Mouse (Mus musculus): ENCODE results near the gene Nms. TPM values are rescaled to one million over a fixed set of nuclear protein-coding genes. Genes with fewer than 3 reads are reported as not detected.

Gene Nms
- not detected for total RNA-seq (2021)
- long read RNA-seq, experiment 1: 0 reads
- long read RNA-seq, experiment 2: 0 reads

DNA sequence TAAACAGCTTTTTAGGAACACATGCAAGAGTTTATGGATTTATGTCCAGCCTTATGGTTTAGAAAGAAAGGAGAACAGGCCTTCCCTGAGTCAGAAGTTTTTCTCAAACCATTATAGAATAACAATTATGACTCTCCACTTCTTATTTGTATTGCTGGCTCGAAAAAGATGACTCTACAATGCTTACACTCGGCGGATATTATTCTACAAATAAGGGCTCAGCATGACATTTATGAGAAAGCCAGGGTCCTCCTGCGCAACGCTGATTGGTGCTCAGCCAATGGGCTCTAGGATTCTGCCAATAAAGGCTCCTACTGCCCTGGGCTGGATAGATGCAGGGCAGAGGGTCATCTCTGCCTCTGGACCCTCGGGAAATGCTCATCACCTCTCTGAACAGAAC is at the start of gene Nms:
TSS of gene Nms (plus strand) at position 301 of the 400 bp plus-strand sequence.
- intact Hi-C loops (cut with DNase I; ENCODE audit: low total_unique reads): no loop called here

DNA sequence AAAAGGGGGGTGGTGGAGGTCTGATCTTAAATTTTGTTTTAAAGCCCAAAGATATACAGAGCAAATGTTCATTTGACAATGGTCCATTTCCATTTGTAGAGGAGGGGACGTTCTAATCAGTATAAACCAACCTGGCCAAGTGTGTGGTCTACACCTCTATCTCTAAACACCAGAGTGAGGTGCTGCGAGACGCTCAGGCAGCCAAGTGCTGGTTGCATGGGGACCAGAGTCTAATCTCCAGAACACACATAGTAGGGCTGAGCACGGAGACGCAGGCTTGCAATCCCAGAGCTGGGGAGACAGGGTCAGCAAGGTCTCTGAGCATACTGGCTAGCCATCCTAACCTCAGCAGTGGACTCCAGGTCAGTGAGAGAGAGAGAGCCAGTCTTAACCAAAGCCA is 47.5 kb upstream of the Nms start:
- no peak for DNase-seq
- intact Hi-C loops (cut with DNase I; ENCODE audit: low total_unique reads): no loop called here

More for the DNA sequence above, at the start of gene Nms:
- DNase-seq: no peak

DNA sequence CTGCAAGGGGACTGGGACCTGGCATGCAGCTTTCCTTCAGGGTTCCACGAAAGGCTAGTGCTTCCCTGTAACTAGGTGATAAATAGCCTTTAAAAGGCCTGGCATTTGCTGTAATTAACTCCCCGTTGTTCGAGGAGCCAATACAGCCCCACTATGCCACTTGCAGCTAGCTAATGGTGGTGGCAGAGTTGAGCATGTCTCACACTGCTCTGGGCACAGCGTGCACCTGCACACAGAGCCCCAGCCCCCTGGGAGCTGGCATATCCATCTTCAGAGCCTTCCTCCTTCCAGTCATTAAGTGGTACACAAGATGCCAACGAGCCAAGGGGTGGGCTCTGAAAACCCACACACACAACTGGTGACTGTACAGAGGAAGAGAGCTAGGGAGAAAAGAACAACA is 45.9 kb upstream of the Nms start:
- intact Hi-C loops (cut with DNase I; ENCODE audit: low total_unique reads): no loop called here
- no peak for DNase-seq

DNA sequence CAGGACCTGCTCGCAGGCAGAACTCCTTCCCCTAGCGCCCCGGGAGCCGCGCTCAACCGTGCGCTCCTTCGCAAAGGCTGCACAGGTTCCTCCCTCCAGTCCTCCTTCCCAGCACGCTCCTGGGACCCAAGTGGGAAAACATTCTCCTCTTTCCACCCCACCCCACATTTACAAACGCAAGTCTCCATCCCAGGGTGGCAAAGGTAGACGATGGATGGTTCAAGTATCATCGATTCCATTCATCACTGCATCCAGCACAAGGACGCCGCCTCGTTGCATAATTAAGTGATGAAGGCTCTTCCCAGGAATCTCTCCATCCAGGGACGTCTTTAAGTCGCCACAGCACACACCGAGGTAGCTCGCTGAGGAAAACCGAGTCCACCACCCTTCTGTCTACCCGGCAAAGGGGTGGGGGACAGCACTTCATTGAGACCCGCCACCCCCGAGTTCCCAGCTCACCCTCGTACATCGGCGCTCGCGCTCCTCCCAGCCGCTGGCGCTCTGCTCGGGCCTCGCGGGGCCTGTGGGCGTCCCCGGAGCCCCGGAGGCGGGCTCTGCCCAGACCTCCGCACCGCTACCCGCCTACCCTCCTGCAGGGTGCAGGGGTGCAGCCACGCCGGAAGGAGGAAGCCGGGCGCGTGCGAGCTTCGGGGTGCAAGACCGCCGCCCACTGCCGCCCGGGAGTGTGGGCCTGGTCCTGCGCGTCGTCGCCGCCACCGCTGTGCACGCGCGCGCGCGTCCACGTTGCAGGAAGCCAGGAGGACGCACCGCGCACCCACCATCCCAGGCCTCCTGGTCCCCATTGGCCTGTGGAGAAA is 41.3 kb upstream of the Nms start, which contains the start of gene Chst10:
TSS of gene Chst10 (minus strand) at position 731 of the 818 bp plus-strand sequence.
- intact Hi-C loops (cut with DNase I; ENCODE audit: low total_unique reads): no loop called here
- peak; percentile 61 for DNase-seq

DNA sequence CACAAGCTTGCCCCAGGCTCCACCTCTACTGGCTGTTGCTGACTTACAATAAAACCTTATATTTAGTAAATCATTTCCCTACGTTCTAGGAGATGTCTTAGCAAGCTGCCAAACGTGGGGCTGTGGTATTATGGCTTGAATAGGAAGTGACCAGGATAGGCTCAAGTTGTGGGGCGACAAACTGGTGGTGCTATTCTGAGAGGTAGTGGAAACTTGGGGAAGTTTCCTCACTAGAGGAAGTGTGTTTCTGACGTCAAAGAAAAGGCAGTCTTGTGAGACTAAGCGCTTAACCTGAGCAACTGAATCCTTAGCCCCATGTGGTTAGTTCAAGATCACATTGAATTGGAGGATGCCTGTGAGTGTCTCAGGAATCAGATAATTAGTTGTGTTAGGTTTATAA is 36.4 kb upstream of the Nms start:
- intact Hi-C loops (cut with DNase I; ENCODE audit: low total_unique reads): no loop called here
- DNase-seq: no peak

DNA sequence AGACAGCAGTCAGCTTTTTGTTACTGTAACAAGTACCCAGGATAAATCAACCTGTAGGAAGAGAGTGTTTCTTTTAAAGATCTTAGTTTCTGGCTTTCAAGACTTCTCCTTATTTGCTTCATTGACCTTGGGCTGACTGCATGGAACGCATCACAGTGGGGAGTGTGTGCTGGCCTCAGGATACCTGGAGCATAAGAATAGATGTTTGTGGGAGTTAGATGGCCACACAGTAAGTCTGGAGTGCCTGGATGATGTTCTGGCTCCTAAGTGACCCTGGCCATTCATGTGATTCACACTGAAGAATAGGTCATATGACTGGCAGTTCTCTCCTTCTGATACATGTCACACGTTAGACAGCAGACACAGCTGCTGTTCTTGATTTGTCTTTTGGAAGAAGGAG is 35.0 kb upstream of the Nms start:
- intact Hi-C loops (cut with DNase I; ENCODE audit: low total_unique reads): no loop called here

DNA sequence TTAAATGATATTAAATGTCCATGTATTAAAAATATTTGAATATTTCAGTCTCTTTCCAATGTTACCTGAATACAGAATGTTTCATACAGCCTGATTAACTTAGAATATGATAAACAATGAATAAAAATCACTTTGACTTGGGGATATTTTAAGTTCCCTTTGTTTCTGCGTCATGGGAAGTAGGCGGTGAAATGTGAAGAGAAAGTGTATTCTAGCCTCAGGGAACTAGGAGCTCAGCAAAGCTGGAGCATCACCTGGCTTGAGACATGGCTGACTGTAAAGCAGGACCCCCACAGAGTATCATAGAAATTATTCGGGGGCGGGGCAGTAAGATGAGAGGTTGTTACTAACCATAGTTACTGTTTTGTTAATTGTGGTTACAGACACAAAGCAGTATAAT is 10.0 kb upstream of the Nms start:
- intact Hi-C loops (cut with DNase I; ENCODE audit: low total_unique reads): no loop called here
- DNase-seq: no peak

More for the DNA sequence above, 35.0 kb upstream of the Nms start:
- DNase-seq: no peak

DNA sequence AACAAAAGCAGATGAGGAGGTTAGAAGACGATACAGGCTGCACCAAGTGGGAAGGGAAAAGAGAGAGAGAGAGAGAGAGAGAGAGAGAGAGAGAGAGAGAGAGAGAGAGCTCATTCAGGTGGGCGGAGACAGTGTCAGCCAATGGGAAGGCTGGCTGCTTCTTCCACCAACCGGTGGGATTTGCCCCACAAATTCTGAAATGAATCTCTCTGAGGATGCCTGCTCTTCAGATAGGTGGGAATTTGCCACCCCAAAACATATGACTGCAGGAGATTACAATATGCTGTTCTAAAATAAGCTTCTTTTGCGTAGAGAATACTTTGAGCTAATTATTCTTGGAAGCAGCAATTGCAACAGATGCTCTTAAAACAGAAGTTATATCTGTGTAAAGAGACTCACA is 9.5 kb upstream of the Nms start:
- intact Hi-C loops (cut with DNase I; ENCODE audit: low total_unique reads): no loop called here
- DNase-seq: no peak

DNA sequence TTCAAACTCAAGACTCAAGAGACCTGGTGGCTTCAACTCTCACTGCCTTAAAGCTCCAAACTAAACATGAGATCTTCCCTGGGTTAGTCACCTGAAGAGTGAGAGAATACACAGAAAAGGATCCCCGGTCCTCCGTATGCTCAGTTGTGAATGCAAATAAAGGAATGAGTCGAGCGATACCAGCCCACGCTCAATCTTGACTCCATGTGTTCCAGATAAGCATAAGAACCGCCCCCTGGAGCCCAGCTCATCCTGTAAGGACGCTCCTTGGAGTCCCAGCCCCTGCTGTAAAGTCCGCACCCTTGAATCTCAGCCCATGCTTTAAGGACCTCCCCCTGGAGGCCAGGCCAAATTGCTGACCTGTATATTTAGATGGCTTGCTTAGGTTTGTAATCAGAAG is 8.2 kb upstream of the Nms start:
- DNase-seq: no peak
- intact Hi-C loops (cut with DNase I; ENCODE audit: low total_unique reads): no loop called here

DNA sequence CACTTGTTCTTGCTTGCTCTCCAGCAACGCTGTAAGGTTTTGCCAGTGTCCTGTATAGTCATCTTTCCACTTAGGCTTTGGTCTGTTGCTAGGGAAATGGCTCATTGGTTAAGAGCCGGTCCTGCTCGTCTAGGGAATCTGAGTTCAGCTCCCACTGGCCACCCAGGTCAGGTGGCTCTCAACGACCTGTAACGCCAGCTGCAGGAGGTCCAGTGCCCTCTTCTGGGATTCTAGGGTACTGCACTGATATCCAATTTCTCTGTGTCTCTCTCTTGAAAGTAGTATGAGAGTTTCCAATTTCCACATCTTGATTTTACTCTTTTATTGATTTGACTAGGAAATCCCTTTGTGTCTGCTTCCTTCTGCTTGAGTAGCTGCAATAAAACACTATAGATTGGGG is 4.3 kb upstream of the Nms start:
- intact Hi-C loops (cut with DNase I; ENCODE audit: low total_unique reads): no loop called here
- DNase-seq: no peak

DNA sequence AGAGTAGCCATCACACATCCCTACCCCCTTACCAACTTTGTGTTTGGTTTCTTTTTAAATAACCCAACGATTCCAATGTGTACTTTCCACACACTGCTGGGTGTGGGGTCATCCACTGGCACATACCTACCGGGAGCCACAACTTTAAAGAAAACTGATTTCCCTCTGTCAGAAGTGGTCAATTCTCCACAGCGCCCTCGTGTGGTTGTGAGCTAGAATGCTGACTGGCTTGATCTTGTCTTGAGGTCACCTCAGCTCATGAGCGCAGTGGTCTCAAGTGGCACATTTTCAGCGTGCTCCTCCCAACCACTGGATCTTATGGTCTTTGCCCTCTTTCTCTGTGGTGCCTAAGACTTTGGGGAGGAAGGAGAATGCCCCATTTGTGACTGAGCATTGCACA is 2.2 kb upstream of the Nms start:
- no peak for DNase-seq
- intact Hi-C loops (cut with DNase I; ENCODE audit: low total_unique reads): no loop called here

DNA sequence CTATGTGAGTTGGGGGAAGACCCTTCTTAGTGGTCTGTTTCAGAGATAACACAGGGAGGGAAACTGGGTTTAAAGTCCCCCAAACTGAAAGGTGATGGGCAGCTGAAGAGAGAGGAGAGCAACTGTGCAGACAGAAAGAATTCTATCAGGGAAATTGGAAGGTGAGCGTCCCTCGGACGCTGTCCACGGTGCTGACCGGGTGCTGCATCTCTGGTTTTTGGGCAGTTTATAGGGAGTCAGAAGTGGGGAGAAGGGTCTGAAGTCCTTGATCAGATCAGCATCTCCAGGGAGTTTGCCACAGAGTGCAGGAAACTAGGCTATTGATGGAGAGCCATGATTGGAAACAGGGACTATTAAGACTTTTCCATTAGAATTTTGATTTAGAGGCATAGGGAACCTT is 659 bp downstream of the Nms start:
- intact Hi-C loops (cut with DNase I; ENCODE audit: low total_unique reads): no loop called here
- no peak for DNase-seq

DNA sequence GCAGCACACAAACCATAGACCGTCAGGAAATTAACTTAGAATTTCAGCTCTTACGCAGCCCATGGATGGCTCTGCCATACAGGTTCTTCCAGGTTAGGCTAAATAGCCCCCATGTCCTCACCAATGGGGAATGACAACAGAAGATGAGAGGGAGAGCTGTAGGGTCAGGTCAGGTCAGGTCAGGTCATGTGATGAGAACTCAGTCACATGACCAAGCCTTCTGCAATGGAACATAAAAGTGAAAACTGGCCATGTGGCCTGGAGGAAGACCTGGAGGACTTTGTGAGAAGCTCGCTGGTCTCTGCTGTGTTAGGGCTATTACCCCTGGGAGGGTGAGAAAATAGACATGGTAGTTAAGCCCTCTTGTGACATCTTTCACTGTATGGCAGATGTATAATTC is 17.5 kb downstream of the Nms start:
- no peak for DNase-seq

DNA sequence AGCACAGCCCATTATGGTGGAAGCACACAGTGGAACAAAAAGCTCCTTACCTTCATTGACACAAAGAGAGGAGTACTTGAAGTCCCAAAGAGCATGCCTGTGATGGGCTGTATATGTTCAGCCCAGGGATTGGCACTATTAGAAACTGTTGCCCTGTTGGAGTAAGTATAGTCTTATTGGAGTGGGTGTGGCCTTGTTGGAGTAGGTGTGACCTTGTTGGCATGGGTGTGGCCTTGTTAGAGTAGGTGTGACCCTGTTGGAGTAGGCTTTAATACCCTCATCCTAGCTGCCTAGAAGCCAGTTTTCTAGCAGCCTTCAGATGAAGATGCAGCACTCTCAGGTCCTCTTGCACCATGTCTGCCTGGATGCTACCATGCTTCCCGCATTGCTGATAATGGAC is 30.2 kb downstream of the Nms start:
- DNase-seq: no peak
- intact Hi-C loops (cut with DNase I; ENCODE audit: low total_unique reads): no loop called here

More for the DNA sequence above, 17.5 kb downstream of the Nms start:
- intact Hi-C loops (cut with DNase I; ENCODE audit: low total_unique reads): no loop called here

DNA sequence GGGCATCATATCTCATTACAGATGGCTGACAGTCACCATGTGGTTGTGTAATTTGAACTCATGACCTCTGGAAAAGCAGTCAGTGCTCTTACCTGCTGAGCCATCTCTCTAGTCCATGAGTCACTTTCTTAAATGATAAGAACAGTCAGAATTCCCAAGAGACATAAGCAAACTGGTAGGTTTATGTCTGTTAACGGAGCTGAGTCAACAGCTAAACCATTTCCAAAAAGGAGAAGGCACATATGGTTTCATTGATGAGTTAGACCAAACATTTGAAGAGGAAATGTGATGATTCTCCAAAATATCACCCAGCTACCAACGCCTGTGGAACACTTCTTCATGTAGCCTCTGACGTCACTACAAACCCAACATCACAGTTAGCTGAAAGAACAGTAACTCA is 32.8 kb downstream of the Nms start:
- intact Hi-C loops (cut with DNase I; ENCODE audit: low total_unique reads): no loop called here
- DNase-seq: no peak

DNA sequence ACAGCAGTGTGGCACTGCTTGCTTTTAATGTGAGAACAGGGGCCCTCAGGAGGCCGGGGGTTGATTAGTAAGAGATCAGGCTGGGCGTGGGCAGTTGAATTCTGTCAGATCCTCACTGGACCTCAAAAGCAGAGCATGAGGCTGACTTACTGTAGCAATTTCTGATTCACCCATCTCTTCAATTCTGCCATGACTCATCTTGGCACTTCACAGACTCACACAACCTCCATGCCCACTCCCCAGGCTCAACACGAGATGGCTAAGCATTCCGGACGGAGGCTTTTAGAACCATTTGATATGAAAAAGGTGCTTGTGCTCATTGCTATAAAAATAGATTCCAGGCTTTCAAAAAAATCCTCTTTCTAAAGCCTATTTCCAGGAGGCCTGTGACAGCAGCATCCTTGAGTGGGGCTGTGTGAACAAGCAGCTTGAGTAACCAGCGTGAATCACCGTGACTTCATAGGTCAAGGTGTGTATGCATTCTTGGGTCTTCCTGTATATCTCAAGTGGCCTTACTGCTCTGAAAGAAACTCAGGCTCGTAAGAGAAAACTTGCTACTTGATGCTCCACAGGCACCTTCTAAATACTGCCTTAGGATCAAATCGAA is 34.1 kb downstream of the Nms start:
- intact Hi-C loops (cut with DNase I; ENCODE audit: low total_unique reads): no loop called here
- DNase-seq: no peak

DNA sequence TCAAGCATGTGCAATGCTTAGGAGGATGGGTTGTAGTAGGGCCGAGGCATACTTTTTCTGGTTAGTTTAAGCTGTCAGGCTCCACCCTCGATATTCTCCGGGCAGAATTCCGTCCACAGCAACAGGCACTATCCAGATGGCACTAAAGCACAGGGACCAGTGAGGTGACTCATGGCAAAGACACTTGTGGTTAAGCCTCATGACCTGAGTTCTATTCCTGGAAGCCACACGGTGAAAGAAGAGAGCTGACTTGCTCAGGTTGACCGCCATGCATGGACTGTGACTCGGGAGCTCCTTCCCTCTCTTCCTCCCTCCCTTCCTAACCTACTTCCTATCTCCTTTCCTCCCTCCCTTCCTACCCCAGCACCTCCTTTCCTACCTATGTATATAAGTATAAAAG is 41.0 kb downstream of the Nms start:
- intact Hi-C loops (cut with DNase I; ENCODE audit: low total_unique reads): no loop called here
- DNase-seq: no peak

DNA sequence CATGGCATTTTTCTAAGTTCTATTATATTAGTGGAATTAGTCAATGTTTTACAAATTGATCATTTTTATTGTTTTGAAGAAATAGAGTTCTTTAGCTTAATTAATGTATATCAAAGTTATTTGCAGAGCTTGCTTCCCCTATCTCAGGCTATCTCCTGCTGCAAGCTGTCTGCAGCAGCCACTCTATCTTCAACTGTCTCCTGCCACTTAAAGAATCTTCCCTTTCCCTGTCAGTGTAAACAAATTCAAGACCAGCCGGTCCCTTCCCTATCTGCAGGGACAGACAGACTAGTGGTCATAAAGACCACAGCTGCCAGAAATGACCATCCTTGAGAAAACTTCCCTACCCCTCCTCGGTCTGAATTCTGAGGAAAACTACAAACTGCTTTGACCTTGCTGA is 44.9 kb downstream of the Nms start:
- intact Hi-C loops (cut with DNase I; ENCODE audit: low total_unique reads): no loop called here

DNA sequence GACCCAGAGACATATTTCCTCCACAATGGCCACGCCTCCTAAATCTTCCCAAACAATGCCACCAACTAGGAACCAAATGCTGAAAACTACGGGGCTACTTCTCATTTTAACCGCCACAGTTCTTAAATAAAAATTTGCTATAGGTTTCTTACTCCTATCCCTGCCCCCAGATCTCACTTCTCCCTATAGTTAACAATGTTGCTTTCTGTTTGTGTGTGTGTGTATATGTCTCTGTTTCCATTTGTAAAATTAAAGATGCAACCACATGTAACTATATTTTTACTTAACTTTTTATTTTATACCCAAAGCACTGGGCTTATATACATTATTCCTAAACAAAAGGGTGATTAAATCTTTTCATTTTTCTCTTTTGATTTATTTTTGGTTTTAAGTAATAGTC is 46.4 kb downstream of the Nms start, which contains the start of gene Pdcl3:
TSS of gene Pdcl3 (plus strand) at position 301 of the 400 bp plus-strand sequence.
- DNase-seq: no peak
- intact Hi-C loops (cut with DNase I; ENCODE audit: low total_unique reads): no loop called here

More for the DNA sequence above, 44.9 kb downstream of the Nms start:
- no peak for DNase-seq

DNA sequence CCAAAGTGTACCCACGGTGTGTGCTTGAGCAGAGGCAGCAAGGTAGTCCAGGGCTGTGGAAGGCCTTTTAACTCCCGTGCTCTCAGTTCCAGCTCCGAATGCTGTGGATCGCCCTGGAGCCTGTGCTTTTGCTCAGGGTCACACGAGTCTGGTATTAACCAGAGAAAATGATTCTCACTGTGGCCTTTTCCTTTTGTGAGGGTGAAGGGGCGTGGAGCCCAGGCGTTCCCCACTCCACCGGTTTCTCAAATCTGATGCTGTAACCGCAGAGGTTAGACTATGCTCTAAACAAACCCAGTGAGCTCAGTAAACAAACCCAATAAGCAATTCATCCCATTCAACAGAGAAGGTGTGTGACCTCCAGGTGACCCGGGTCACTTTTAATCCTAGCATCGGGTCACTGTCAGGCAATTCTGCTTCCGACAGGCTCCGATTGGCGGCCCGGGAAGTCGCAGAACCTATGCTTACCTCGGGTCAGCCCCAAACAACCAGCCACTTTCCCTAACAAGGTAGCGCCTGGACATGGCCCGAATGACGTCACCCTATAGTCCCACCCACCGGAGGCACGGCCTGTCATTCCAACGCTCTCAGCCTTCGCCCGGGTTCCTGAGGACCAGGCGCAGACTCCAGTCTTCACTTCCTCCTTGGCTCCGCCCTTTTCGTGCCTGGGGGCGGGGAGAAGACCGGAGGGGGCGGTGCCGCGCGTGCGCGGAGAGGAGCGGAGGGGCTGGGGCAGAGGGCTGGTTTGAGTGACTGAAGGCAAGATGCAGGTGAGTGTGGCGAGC is 48.3 kb downstream of the Nms start:
- intact Hi-C loops (cut with DNase I; ENCODE audit: low total_unique reads): no loop called here
- DNase-seq: peak; percentile 95
